Mouse (Mus musculus) midbrain, embryonic 12.5 days (tissue): ENCODE data around the gene Pcsk5. TPM values are rescaled to one million over a fixed set of nuclear protein-coding genes. Genes with fewer than 3 reads are reported as not detected.

Source experiments
- ATAC-seq: fragments of 200-750 bp; cut with Nextera tagmentation; 2 replicates; pipeline ENCODE4 v1.8.0; 2017; ENCODE audit warnings: low read depth, moderate TSS enrichment, moderate library complexity; ENCODE audit not compliant: low FRiP score
- H3K27ac ChIP-seq: fragments of 300-500 bp; sonication (generic); replicated peaks from 2 replicates; pipeline ENCODE4 v1.5.1; 2016; ENCODE audit warnings: mild to moderate bottlenecking
- H3K27me3 ChIP-seq: fragments of 300-500 bp; sonication (generic); 2 replicates; pipeline ENCODE4 v1.6.1; 2016; ENCODE audit warnings: mild to moderate bottlenecking
- H3K36me3 ChIP-seq: fragments of 300-500 bp; sonication (generic); 2 replicates; pipeline ENCODE4 v1.6.1; 2016
- H3K4me1 ChIP-seq: fragments of 300-500 bp; sonication (generic); 2 replicates; pipeline ENCODE4 v1.6.1; 2016
- H3K4me2 ChIP-seq: fragments of 300-500 bp; sonication (generic); replicated peaks from 2 replicates; pipeline ENCODE4 v1.6.1; 2016; ENCODE audit warnings: mild to moderate bottlenecking, moderate library complexity
- H3K4me3 ChIP-seq: fragments of 300-500 bp; sonication (generic); 2 replicates; pipeline ENCODE4 v1.5.1; 2016; ENCODE audit warnings: mild to moderate bottlenecking
- H3K9ac ChIP-seq: fragments of 300-500 bp; sonication (generic); replicated peaks from 2 replicates; pipeline ENCODE4 v1.6.1; 2016; ENCODE audit warnings: mild to moderate bottlenecking, moderate library complexity
- H3K9me3 ChIP-seq: fragments of 300-500 bp; sonication (generic); 2 replicates; pipeline ENCODE4 v1.6.1; 2016; ENCODE audit warnings: mild to moderate bottlenecking
- WGBS: fragments of 180-500 bp; shearing (Covaris S2); methylation state at CpG from one replicate; pipeline ENCODE4 v1.1.7; 2016; 5-methylcytosine and 5-hydroxymethylcytosine counted together
- polyA plus RNA-seq: library from polyadenylated mRNA; unstranded; fragments of >200 nt; fragmentation: Nextera tagmentation; extraction: Ambion mirVana; gene quantifications from 2 replicates; pipeline ENCODE4 v1.2.1, GENCODE M21; 2016

The Pcsk5 gene
- polyA plus RNA-seq, 1 experiment from 2014 or later = 12.1 TPM

- Histone ChIP-seq H3K9me3 (no peaks in the 10 kb centered on the region), H3K4me3 (no peak overlapping the region), H3K27me3 (no peaks in the 10 kb centered on the region), H3K4me1 (no peaks in the 10 kb centered on the region), H3K27ac (no peak overlapping the region), H3K4me2 (no peak overlapping the region), H3K36me3 (no peaks in the 10 kb centered on the region), H3K9ac (no peak overlapping the region)
- ATAC-seq = no peak
- WGBS = 92% methylated on average over 4 of the region's 4 CpGs
Observed at GRCm38 (mm10) chr19:17799419-17800185, 37.8 kb downstream of the Pcsk5 start.

GRCm38 (mm10) chr19:17793457-17793856 lies 44.0 kb downstream of the Pcsk5 start:
- Histone ChIP-seq H3K27ac (no peak overlapping the region), H3K9ac (no peak overlapping the region), H3K4me2 (no peak overlapping the region), H3K27me3 (no peaks in the 10 kb centered on the region), H3K4me3 (no peak overlapping the region), H3K4me1 (no peaks in the 10 kb centered on the region), H3K36me3 (no peaks in the 10 kb centered on the region), H3K9me3 (no peaks in the 10 kb centered on the region)
- WGBS = 85% methylated on average over 4 of the region's 4 CpGs
- no peak for ATAC-seq

GRCm38 (mm10) chr19:17791485-17792052 lies 45.9 kb downstream of the Pcsk5 start:
- ATAC-seq = no peak
- no peak overlapping the region for H3K27ac ChIP-seq
- no peak overlapping the region for H3K4me3 ChIP-seq
- no peaks in the 10 kb centered on the region for H3K27me3 ChIP-seq
- no peaks in the 10 kb centered on the region for H3K4me1 ChIP-seq
- no peaks in the 10 kb centered on the region for H3K36me3 ChIP-seq
- no peak overlapping the region for H3K9ac ChIP-seq
- H3K4me2 ChIP-seq = no peak overlapping the region
- whole genome bisulfite sequencing = 91% methylated on average over 5 of the region's 5 CpGs
- H3K9me3 ChIP-seq = no peaks in the 10 kb centered on the region

- Histone ChIP-seq H3K4me3 (no peak overlapping the region), H3K9ac (no peak overlapping the region), H3K4me1 (no peaks in the 10 kb centered on the region), H3K27me3 (no peaks in the 10 kb centered on the region), H3K27ac (no peak overlapping the region), H3K9me3 (no peaks in the 10 kb centered on the region), H3K4me2 (no peak overlapping the region), H3K36me3 (no peaks in the 10 kb centered on the region)
- 89% methylated on average over 10 of the region's 10 CpGs for WGBS
- no peak for ATAC-seq
Observed at GRCm38 (mm10) chr19:17788617-17789317, 48.7 kb downstream of the Pcsk5 start.

DNA sequence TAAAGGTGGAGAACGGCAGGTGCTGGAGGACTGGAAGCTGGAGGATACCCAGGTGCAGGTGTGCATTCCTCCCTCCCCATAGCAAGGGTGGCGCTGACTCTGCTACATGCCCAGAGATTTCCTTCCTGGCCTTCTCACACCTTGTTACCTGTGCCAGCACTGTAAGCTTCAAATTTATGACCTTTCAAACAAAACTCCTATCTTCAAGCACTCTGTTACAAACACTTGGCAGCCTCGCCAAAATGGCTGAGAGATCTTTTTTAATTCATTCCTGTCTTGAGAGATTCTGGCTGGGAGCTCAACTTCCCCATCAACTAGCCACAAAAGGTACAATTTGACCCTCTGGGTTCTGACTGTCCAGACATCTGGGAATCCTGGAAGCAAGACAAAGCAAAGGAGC lies 50.7 kb downstream of the Pcsk5 start:
- Histone ChIP-seq H3K4me1 (no peaks in the 10 kb centered on the region), H3K27me3 (no peaks in the 10 kb centered on the region), H3K9me3 (no peaks in the 10 kb centered on the region), H3K4me2 (no peak overlapping the region), H3K27ac (no peak overlapping the region), H3K9ac (no peak overlapping the region), H3K4me3 (no peak overlapping the region), H3K36me3 (no peaks in the 10 kb centered on the region)
- no peak for ATAC-seq
- 83% methylated on average over 3 of the region's 3 CpGs for whole genome bisulfite sequencing

DNA sequence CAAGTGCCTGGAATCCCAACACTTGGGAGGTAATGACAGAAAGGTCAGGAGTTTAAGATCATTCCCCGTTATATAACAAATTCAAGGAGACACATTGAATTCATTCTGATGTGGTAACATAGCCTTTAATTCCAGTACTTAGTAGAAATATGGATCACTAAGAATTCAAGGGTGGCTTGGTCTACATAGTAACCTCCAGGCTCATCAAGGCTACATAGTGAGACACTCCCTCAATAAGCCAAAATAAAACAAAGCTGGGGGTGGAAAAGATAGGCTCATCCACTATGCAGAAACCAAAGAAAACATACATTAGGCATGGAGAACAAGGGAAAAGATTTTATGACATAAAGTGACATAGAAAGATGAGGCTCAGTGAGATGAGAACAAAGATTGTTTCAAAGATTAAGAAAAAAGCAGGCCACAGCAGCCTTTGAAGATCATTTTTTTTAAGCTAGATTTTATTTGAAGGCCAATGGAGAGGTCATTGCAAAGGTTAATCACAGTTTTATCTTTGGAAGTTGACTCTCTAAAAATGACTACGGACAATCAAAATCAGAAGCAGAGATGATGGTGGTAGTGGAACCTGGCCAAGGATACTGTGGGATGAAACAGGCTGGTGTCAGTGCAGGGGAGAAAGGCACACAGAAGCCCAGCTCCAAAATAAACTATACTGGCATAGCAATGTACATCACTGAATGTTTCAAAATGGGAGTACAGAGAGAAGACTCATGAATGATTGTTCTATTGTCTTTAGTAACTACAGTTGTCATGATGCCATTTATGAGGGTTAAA lies 52.8 kb downstream of the Pcsk5 start:
- H3K27me3 ChIP-seq = no peaks in the 10 kb centered on the region
- WGBS = 89% methylated on average over 2 of the region's 2 CpGs
- no peak for ATAC-seq

GRCm38 (mm10) chr19:17783231-17783630 lies 54.2 kb downstream of the Pcsk5 start:
- no peaks in the 10 kb centered on the region for H3K27me3 ChIP-seq
- H3K4me2 ChIP-seq = no peak overlapping the region
- no peak for ATAC-seq
- no peak overlapping the region for H3K4me3 ChIP-seq
- H3K4me1 ChIP-seq = no peaks in the 10 kb centered on the region
- no peak overlapping the region for H3K27ac ChIP-seq
- H3K9ac ChIP-seq = no peak overlapping the region
- H3K36me3 ChIP-seq = no peaks in the 10 kb centered on the region
- H3K9me3 ChIP-seq = no peaks in the 10 kb centered on the region
- 92% methylated on average over 2 of the region's 2 CpGs for WGBS

More for the DNA sequence above, 52.8 kb downstream of the Pcsk5 start:
- H3K9ac ChIP-seq = no peak overlapping the region
- H3K27ac ChIP-seq = no peak overlapping the region
- no peaks in the 10 kb centered on the region for H3K36me3 ChIP-seq
- H3K4me1 ChIP-seq = no peaks in the 10 kb centered on the region
- H3K9me3 ChIP-seq = no peaks in the 10 kb centered on the region
- H3K4me2 ChIP-seq = no peak overlapping the region
- no peak overlapping the region for H3K4me3 ChIP-seq

- Histone ChIP-seq H3K9me3 (no peaks in the 10 kb centered on the region), H3K4me3 (no peak overlapping the region), H3K9ac (no peak overlapping the region), H3K36me3 (no peaks in the 10 kb centered on the region), H3K27me3 (no peaks in the 10 kb centered on the region), H3K4me1 (no peaks in the 10 kb centered on the region), H3K4me2 (no peak overlapping the region), H3K27ac (no peak overlapping the region)
- 88% methylated on average over 4 of the region's 4 CpGs for WGBS
- no peak for ATAC-seq
Observed at GRCm38 (mm10) chr19:17781323-17781722, 56.1 kb downstream of the Pcsk5 start.

- no peak overlapping the region for H3K9ac ChIP-seq
- H3K4me1 ChIP-seq = no peaks in the 10 kb centered on the region
- H3K27ac ChIP-seq = no peak overlapping the region
- H3K27me3 ChIP-seq = no peaks in the 10 kb centered on the region
- H3K36me3 ChIP-seq = no peaks in the 10 kb centered on the region
- no peak overlapping the region for H3K4me2 ChIP-seq
- no peak for ATAC-seq
- WGBS = 60% methylated on average over 2 of the region's 2 CpGs
- H3K9me3 ChIP-seq = no peaks in the 10 kb centered on the region
- H3K4me3 ChIP-seq = no peak overlapping the region
Observed at GRCm38 (mm10) chr19:17775943-17776342, 61.5 kb downstream of the Pcsk5 start.

DNA sequence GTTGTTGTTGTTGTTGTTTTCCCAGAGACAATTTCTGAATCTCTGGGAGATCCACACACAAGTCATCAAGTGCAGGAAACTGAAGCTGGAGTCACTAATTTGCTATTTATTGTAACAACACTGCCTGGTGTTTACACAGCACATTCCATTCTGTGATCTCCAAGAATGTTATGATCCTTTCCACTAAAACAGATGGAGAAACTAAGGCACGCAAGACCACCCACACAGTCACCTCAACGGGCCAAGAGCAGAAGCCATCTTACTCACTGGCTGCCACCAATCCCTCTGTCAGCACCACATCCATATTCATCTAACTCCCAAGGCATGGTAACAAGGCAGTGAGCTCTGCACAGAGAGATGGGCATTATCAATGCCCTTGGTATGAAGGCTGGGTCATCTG lies 62.3 kb downstream of the Pcsk5 start:
- H3K9ac ChIP-seq = no peak overlapping the region
- H3K4me1 ChIP-seq = no peaks in the 10 kb centered on the region
- H3K4me3 ChIP-seq = no peak overlapping the region
- no peaks in the 10 kb centered on the region for H3K9me3 ChIP-seq
- H3K27me3 ChIP-seq = no peaks in the 10 kb centered on the region
- ATAC-seq = no peak
- H3K36me3 ChIP-seq = no peaks in the 10 kb centered on the region
- no peak overlapping the region for H3K4me2 ChIP-seq
- WGBS = 79% methylated on average over 2 of the region's 2 CpGs
- H3K27ac ChIP-seq = no peak overlapping the region

DNA sequence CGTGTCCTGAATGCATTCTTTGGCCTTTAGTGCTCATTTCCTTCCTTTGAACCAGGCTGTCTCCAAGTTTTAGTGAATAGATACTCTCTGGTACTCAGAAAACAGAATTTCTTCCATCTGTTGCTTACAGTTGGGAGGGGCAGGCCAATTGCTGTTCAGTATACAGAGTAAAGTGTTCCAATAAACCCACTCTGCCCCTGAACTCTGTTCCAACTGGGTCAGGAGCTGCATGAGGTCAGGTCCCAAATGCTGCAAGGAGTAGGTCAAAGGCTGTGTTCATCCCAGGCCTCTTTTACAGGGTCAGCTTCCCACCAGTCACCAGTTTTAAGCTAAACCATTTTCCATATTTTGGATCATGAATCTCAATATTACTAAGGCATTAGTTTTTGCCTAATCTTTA lies 63.4 kb downstream of the Pcsk5 start:
- Histone ChIP-seq H3K27me3 (no peaks in the 10 kb centered on the region), H3K4me2 (no peak overlapping the region), H3K27ac (no peak overlapping the region), H3K9me3 (no peaks in the 10 kb centered on the region), H3K4me1 (no peaks in the 10 kb centered on the region), H3K9ac (no peak overlapping the region), H3K36me3 (no peaks in the 10 kb centered on the region), H3K4me3 (no peak overlapping the region)
- no peak for ATAC-seq
- WGBS = 75% methylated on average over 1 of the region's 1 CpGs
